Comparison of ENCODE assay signal across 8 mouse cellular contexts in genomic region chr4:41165693-41166475, GRCm38 (mm10). TPM values are rescaled to one million over a fixed set of nuclear protein-coding genes. Genes with fewer than 3 reads are reported as not detected.
DNase-seq lines count a peak whose midpoint lies in the region; ATAC-seq and TF ChIP-seq lines count a peak whose summit lies in the region.

No protein-coding gene starts in this region.

- no peak overlapping the region for H3K4me2 ChIP-seq in heart, embryonic 11.5 days
- no peak overlapping the region for H3K4me2 ChIP-seq in kidney, embryonic 15.5 days
- H3K4me2 ChIP-seq in limb, embryonic 14.5 days (replicated peaks; ENCODE audit: low read depth, low read length, severe bottlenecking): no peak overlapping the region
- H3K4me2 ChIP-seq in midbrain, embryonic 16.5 days (ENCODE audit: low read length): no peak overlapping the region

- no peaks in the 10 kb centered on the region for H3K9me3 ChIP-seq in heart, embryonic 11.5 days (replicated peaks; ENCODE audit: control insufficient read depth, low read length)
- no peaks in the 10 kb centered on the region for H3K9me3 ChIP-seq in embryonic facial prominence, embryonic 10.5 days
- no peaks in the 10 kb centered on the region for H3K9me3 ChIP-seq in kidney, embryonic 15.5 days (replicated peaks)
- H3K9me3 ChIP-seq in limb, embryonic 14.5 days (ENCODE audit: control insufficient read depth, low read length): no peaks in the 10 kb centered on the region
- H3K9me3 ChIP-seq in midbrain, embryonic 16.5 days (replicated peaks; ENCODE audit: control insufficient read depth, low read length, poor library complexity, severe bottlenecking): no peaks in the 10 kb centered on the region

- H3K36me3 ChIP-seq in heart, embryonic 11.5 days (ENCODE audit: control insufficient read depth, insufficient read depth, low read length): no peaks in the 10 kb centered on the region
- H3K36me3 ChIP-seq in embryonic facial prominence, embryonic 10.5 days (replicated peaks): peaks cover 50% of the 10 kb centered on the region
- H3K36me3 ChIP-seq in kidney, embryonic 15.5 days: peaks cover 23% of the 10 kb centered on the region
- H3K36me3 ChIP-seq in limb, embryonic 14.5 days (ENCODE audit: control insufficient read depth, insufficient read depth, low read length): peaks cover 21% of the 10 kb centered on the region
- H3K36me3 ChIP-seq in midbrain, embryonic 16.5 days (ENCODE audit: control insufficient read depth, insufficient read depth, low read length): no peaks in the 10 kb centered on the region

- no peak overlapping the region for H3K27ac ChIP-seq in heart, embryonic 11.5 days (ENCODE audit: low read depth, low read length)
- H3K27ac ChIP-seq in embryonic facial prominence, embryonic 10.5 days (replicated peaks): no peak overlapping the region
- H3K27ac ChIP-seq in kidney, embryonic 15.5 days: peak overlapping the region; percentile 56
- no peak overlapping the region for H3K27ac ChIP-seq in limb, embryonic 14.5 days (replicated peaks; ENCODE audit: low read depth, low read length)
- H3K27ac ChIP-seq in midbrain, embryonic 16.5 days (ENCODE audit: low read length): peak overlapping the region; percentile 53; the same call in 1 of the 2 replicates

- H3K9ac ChIP-seq in heart, embryonic 11.5 days (ENCODE audit: low read depth, low read length): no peak overlapping the region
- H3K9ac ChIP-seq in kidney, embryonic 15.5 days: no peak overlapping the region
- no peak overlapping the region for H3K9ac ChIP-seq in limb, embryonic 14.5 days (ENCODE audit: low read depth, low read length, severe bottlenecking)
- no peak overlapping the region for H3K9ac ChIP-seq in midbrain, embryonic 16.5 days (ENCODE audit: low read depth, low read length)

- WGBS in heart, embryonic 11.5 days (ENCODE audit: insufficient replicate concordance): 55% methylated on average over 6 of the region's 6 CpGs
- WGBS in embryonic facial prominence, embryonic 10.5 days: 80% methylated on average over 6 of the region's 6 CpGs
- whole genome bisulfite sequencing in kidney, embryonic 15.5 days: 70% methylated on average over 6 of the region's 6 CpGs
- WGBS in limb, embryonic 14.5 days: 69% methylated on average over 6 of the region's 6 CpGs
- 73% methylated on average over 6 of the region's 6 CpGs for WGBS in midbrain, embryonic 16.5 days

- H3K4me1 ChIP-seq in heart, embryonic 11.5 days (ENCODE audit: control insufficient read depth, insufficient read depth, low read length): peaks cover 6% of the 10 kb centered on the region; the same call in 1 of the 2 replicates
- no peaks in the 10 kb centered on the region for H3K4me1 ChIP-seq in embryonic facial prominence, embryonic 10.5 days
- peaks cover 6% of the 10 kb centered on the region; the same call in 1 of the 2 replicates for H3K4me1 ChIP-seq in kidney, embryonic 15.5 days
- no peaks in the 10 kb centered on the region for H3K4me1 ChIP-seq in limb, embryonic 14.5 days (ENCODE audit: control insufficient read depth, insufficient read depth, low read length)
- H3K4me1 ChIP-seq in midbrain, embryonic 16.5 days (ENCODE audit: control insufficient read depth, insufficient read depth, low read length): peaks cover 7% of the 10 kb centered on the region; the same call in 1 of the 2 replicates

- DNase-seq in heart, adult 18-20 months: peak; percentile 57 to 89
- peak; percentile 74 for DNase-seq in embryonic facial prominence, embryonic 10.5 days (ENCODE audit: low spot score)
- peak; percentile 74 for DNase-seq in heart, adult 8-10 months (ENCODE audit: low spot score)
- peak; percentile 85 for DNase-seq in limb, embryonic 14.5 days (ENCODE audit: low spot score)
- DNase-seq in spleen, postnatal 4 days (ENCODE audit: low spot score in 2 of 2): peak; percentile 61 to 85

- no peak overlapping the region for H3K4me3 ChIP-seq in heart, embryonic 11.5 days (ENCODE audit: low read depth, low read length)
- no peak overlapping the region for H3K4me3 ChIP-seq in embryonic facial prominence, embryonic 10.5 days
- H3K4me3 ChIP-seq in kidney, embryonic 15.5 days (replicated peaks): no peak overlapping the region
- no peak overlapping the region for H3K4me3 ChIP-seq in limb, embryonic 14.5 days (replicated peaks; ENCODE audit: low read length)
- H3K4me3 ChIP-seq in midbrain, embryonic 16.5 days (ENCODE audit: low read depth, low read length): no peak overlapping the region

- ATAC-seq in heart, embryonic 11.5 days (replicated peaks; ENCODE audit: insufficient number of reproducible peaks, low FRiP score, low TSS enrichment): no peak; the same call in 1 of the 2 replicates
- no peak for ATAC-seq in kidney, embryonic 15.5 days (replicated peaks; ENCODE audit: low FRiP score)
- ATAC-seq in limb, embryonic 14.5 days (ENCODE audit: low FRiP score, low read depth): no peak
- peak; percentile 7; the same call in 1 of the 2 replicates for ATAC-seq in midbrain, embryonic 16.5 days

- no peak for TF ChIP-seq POLR2A in limb, embryonic 14.5 days (IDR thresholded peaks at IDR 0.05; ENCODE audit: borderline replicate concordance, extremely low read depth, insufficient read depth, insufficient read length)

- no peaks in the 10 kb centered on the region for H3K27me3 ChIP-seq in heart, embryonic 11.5 days (ENCODE audit: control insufficient read depth, insufficient read depth, low read length)
- no peaks in the 10 kb centered on the region for H3K27me3 ChIP-seq in embryonic facial prominence, embryonic 10.5 days (replicated peaks; ENCODE audit: low read depth, poor library complexity, severe bottlenecking)
- H3K27me3 ChIP-seq in kidney, embryonic 15.5 days: no peaks in the 10 kb centered on the region
- H3K27me3 ChIP-seq in limb, embryonic 14.5 days (ENCODE audit: control insufficient read depth, insufficient read depth, low read length): no peaks in the 10 kb centered on the region
- H3K27me3 ChIP-seq in midbrain, embryonic 16.5 days (ENCODE audit: control insufficient read depth, insufficient read depth, low read depth, low read length): no peaks in the 10 kb centered on the region

RNA-seq across cellular contexts. Expression of gene Ube2r2, which starts 30.3 kb away (rescaled TPM):
- 100 to 1,000 TPM; 126 to 132 TPM for total RNA-seq in heart, adult 18-20 months (2021)
- 75.0 and 75.7 TPM in 2 replicates for polyA plus RNA-seq in heart, embryonic 11.5 days (2014; fragmentation: Nextera tagmentation; extraction: Ambion mirVana)
- polyA plus RNA-seq in embryonic facial prominence, embryonic 10.5 days (2016; fragmentation: Nextera tagmentation; extraction: Ambion mirVana): 95.7 and 96.7 TPM in 2 replicates
- total RNA-seq in heart, adult 8-10 months (2022): 100 to 1,000 TPM; 124 to 155 (median 142) TPM
- 81.7 and 84.4 TPM in 2 replicates for polyA plus RNA-seq in kidney, embryonic 15.5 days (2015; fragmentation: Nextera tagmentation; extraction: Ambion mirVana)
- 110 and 182 TPM in 2 replicates for polyA plus RNA-seq in limb, embryonic 14.5 days (2012; rRNA removed)
- polyA plus RNA-seq in limb, embryonic 14.5 days (2014; fragmentation: Nextera tagmentation; extraction: Ambion mirVana): 96.6 and 108 TPM in 2 replicates
- polyA plus RNA-seq in midbrain, embryonic 16.5 days (2015; fragmentation: Nextera tagmentation; extraction: Ambion mirVana): 51.1 and 57.5 TPM in 2 replicates

RNA-seq across cellular contexts. Expression of gene Nol6, which starts 41.6 kb away (rescaled TPM):
- 10 to 100 TPM; 16.2 to 18.9 TPM for total RNA-seq in heart, adult 18-20 months (2021)
- polyA plus RNA-seq in heart, embryonic 11.5 days (2014; fragmentation: Nextera tagmentation; extraction: Ambion mirVana): 13.5 and 17.1 TPM in 2 replicates
- 34.5 and 36.8 TPM in 2 replicates for polyA plus RNA-seq in embryonic facial prominence, embryonic 10.5 days (2016; fragmentation: Nextera tagmentation; extraction: Ambion mirVana)
- total RNA-seq in heart, adult 8-10 months (2022): 10 to 100 TPM; 17.5 to 20.6 (median 18.8) TPM
- 30.4 and 33.1 TPM in 2 replicates for polyA plus RNA-seq in kidney, embryonic 15.5 days (2015; fragmentation: Nextera tagmentation; extraction: Ambion mirVana)
- polyA plus RNA-seq in limb, embryonic 14.5 days (2012; rRNA removed): 39.1 and 47.7 TPM in 2 replicates
- polyA plus RNA-seq in limb, embryonic 14.5 days (2014; fragmentation: Nextera tagmentation; extraction: Ambion mirVana): 29.2 and 30.7 TPM in 2 replicates
- polyA plus RNA-seq in midbrain, embryonic 16.5 days (2015; fragmentation: Nextera tagmentation; extraction: Ambion mirVana): 40.9 and 43.6 TPM in 2 replicates

Comparison
In these comparisons a context has a peak if more than half of its experiments do, and no peak if none do; other contexts are left out.
1. H3K27ac ChIP-seq: peak in kidney, embryonic 15.5 days (single experiment) and midbrain, embryonic 16.5 days (single experiment); none in heart, embryonic 11.5 days (single experiment), embryonic facial prominence, embryonic 10.5 days (single experiment) and limb, embryonic 14.5 days (single experiment).
2. Peak in every context shown above with its lines, with median percentiles within 50 percentile points of each other: DNase-seq.